Mouse (Mus musculus) lung, postnatal 0 days (tissue): Measurements from ENCODE around the gene Txndc8.

Source experiments
- CTCF ChIP-seq: IDR thresholded peaks from 2 replicates; pipeline ENCODE4 v1.5.1; 2016; ENCODE audit warnings: antibody characterized with exemption, mild to moderate bottlenecking
- EP300 ChIP-seq: IDR thresholded peaks from 2 replicates; pipeline ENCODE4 v1.6.1; 2016; ENCODE audit warnings: antibody characterized with exemption, mild to moderate bottlenecking, control low read depth

GRCm38 (mm10) chr4:58037096-58037705 is 28.3 kb upstream of the Txndc8 start:
- TF ChIP-seq EP300: no peak
- no peak for TF ChIP-seq CTCF
